Mouse (Mus musculus) cortical plate, adult 2 months (tissue): Measurements from ENCODE around the gene Jade3. TPM values are rescaled to one million over a fixed set of nuclear protein-coding genes. Genes with fewer than 3 reads are reported as not detected.
A peak's percentile ranks its signal among the peaks of the same experiment; 100 is the strongest.
"Not testable (repeated sequence)": the region's sequence is repeated elsewhere in the genome, so short reads cannot be mapped to it uniquely, and the experiment has no call there.

Experiments used
- H3K27ac ChIP-seq: fragments of 200-500 bp; 2 replicates; pipeline ENCODE4 v1.5.1; 2012; ENCODE audit warnings: low read length, control low read depth, inconsistent platforms; ENCODE audit not compliant: insufficient read depth
- H3K4me1 ChIP-seq: fragments of 200-500 bp; 2 replicates; pipeline ENCODE4 v1.6.1; 2011; ENCODE audit warnings: low read length; ENCODE audit not compliant: control insufficient read depth, insufficient read depth
- H3K4me3 ChIP-seq: fragments of 200-500 bp; 2 replicates; pipeline ENCODE4 v1.5.1; 2011; ENCODE audit warnings: mild to moderate bottlenecking, low read length, control low read depth; ENCODE audit not compliant: insufficient read depth
- CTCF ChIP-seq: fragments of 200-500 bp; IDR thresholded peaks from 2 replicates; pipeline ENCODE4 v1.5.1; 2011; ENCODE audit warnings: mild to moderate bottlenecking, control low read depth, low read length; ENCODE audit not compliant: insufficient read depth; ENCODE audit errors: extremely low read depth
- POLR2A ChIP-seq: fragments of 200-500 bp; IDR thresholded peaks from 2 replicates; pipeline ENCODE4 v1.6.1; 2011; ENCODE audit warnings: mild to moderate bottlenecking, low read length, control low read depth; ENCODE audit not compliant: insufficient read depth; ENCODE audit errors: extremely low read depth
- polyA plus RNA-seq: library from polyadenylated mRNA; depleted of rRNA; stranded (reverse); fragments of >200 nt; gene quantifications from 2 replicates; pipeline ENCODE4 v1.2.3, GENCODE M21; 2012; rRNA removed

The Jade3 gene
- polyA plus RNA-seq = 5.0 and 5.3 TPM in 2 replicates

GRCm38 (mm10) chrX:20425140-20425838 is at the start of gene Jade3:
TSS of gene Jade3 (plus strand) at chrX:20425688.
- peak within 1 kb of the TSS; percentile 81 for H3K27ac ChIP-seq
- TF ChIP-seq CTCF (no peak), POLR2A (no peak)

GRCm38 (mm10) chrX:20379347-20380014 is 46.0 kb upstream of the Jade3 start:
- Histone ChIP-seq H3K4me1 (no peaks in the 10 kb centered on the region), H3K27ac (no peak overlapping the region), H3K4me3 (no peak overlapping the region)
- TF ChIP-seq CTCF (no peak), POLR2A (no peak)

More at GRCm38 (mm10) chrX:20425140-20425838, at the start of gene Jade3:
- Histone ChIP-seq H3K4me1 (no peaks in the 10 kb centered on the region), H3K4me3 (peak within 1 kb of the TSS; percentile 80)

DNA sequence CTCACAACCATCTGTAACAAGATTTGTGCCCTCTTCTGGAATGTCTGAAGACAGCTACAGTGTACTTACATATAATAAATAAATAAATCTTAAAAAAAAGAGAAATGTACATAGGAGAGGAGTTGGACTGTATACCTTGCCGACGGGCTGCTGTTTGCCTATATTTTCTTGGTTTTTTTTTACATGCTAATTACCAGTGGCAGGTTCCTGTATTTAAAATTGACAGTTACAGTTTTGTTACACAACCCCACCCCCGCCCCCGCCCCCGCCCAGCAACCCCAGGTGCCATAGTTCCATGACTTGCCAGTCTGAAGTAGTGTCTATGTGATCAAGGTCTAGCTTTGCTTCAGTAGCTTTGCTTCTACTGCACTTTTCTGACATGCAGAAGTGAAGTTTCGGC is 43.2 kb upstream of the Jade3 start:
- H3K4me1 ChIP-seq = no peaks in the 10 kb centered on the region
- no peak for TF ChIP-seq POLR2A
- TF ChIP-seq CTCF = no peak
- no peak overlapping the region for H3K27ac ChIP-seq
- no peak overlapping the region for H3K4me3 ChIP-seq

DNA sequence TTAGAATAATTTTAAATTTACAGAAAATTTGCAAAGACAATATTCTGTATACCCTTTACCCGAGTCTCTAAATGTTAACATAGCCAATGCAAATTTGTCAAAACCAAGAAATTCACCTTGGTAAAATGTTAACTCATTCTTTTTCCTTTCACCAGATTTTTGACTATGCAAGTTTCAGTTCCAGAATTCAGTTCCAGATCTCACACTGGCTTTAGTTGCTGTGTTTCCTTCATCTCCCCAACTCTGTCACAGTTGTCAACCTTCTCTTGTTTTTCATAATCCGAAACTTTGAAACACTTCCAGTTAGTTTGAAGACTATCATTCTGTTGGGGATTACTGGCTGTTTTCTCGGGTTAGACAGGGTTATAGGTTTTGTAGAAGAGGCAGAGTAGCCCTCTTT is 38.5 kb upstream of the Jade3 start:
- no peak for TF ChIP-seq CTCF
- TF ChIP-seq POLR2A = no peak
- no peaks in the 10 kb centered on the region for H3K4me1 ChIP-seq
- no peak overlapping the region for H3K4me3 ChIP-seq
- no peak overlapping the region for H3K27ac ChIP-seq

DNA sequence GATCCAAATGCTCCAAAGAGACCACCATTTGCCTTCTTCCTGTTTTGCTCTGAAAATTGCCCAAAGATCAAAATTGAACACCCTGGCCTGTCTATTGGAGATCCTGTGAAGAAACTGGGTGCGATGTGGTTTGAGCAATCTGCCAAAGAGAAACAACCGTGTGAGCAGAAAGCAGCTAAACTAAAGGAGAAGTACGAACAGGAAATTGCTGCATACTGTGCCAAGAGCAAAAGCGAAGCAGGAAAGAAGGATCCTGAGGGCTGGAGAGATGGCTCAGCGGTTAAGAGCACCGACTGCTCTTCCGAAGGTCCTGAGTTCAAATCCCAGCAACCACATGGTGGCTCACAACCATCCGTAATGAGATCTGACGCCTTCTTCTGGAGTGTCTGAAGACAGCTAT is 33.5 kb upstream of the Jade3 start:
- not testable (repeated sequence) for H3K4me1 ChIP-seq, H3K27ac ChIP-seq, H3K4me3 ChIP-seq

GRCm38 (mm10) chrX:20392942-20393341 is 32.5 kb upstream of the Jade3 start:
- no peaks in the 10 kb centered on the region for H3K4me1 ChIP-seq
- H3K4me3 ChIP-seq = no peak overlapping the region
- H3K27ac ChIP-seq = no peak overlapping the region
- no peak for TF ChIP-seq CTCF

GRCm38 (mm10) chrX:20404068-20404467 is 21.4 kb upstream of the Jade3 start:
- no peak overlapping the region for H3K27ac ChIP-seq
- H3K4me3 ChIP-seq = no peak overlapping the region
- no peak for TF ChIP-seq CTCF
- no peak for TF ChIP-seq POLR2A
- no peaks in the 10 kb centered on the region for H3K4me1 ChIP-seq

- H3K27ac ChIP-seq = no peak overlapping the region
- H3K4me1 ChIP-seq = no peaks in the 10 kb centered on the region
- TF ChIP-seq POLR2A (no peak), CTCF (no peak)
- H3K4me3 ChIP-seq = no peak overlapping the region
Measured at GRCm38 (mm10) chrX:20406909-20407308, 18.6 kb upstream of the Jade3 start.

- Histone ChIP-seq H3K4me1 (no peaks in the 10 kb centered on the region), H3K4me3 (no peak overlapping the region), H3K27ac (no peak overlapping the region)
- TF ChIP-seq CTCF (no peak), POLR2A (no peak)
Measured at GRCm38 (mm10) chrX:20407676-20408075, 17.8 kb upstream of the Jade3 start.

DNA sequence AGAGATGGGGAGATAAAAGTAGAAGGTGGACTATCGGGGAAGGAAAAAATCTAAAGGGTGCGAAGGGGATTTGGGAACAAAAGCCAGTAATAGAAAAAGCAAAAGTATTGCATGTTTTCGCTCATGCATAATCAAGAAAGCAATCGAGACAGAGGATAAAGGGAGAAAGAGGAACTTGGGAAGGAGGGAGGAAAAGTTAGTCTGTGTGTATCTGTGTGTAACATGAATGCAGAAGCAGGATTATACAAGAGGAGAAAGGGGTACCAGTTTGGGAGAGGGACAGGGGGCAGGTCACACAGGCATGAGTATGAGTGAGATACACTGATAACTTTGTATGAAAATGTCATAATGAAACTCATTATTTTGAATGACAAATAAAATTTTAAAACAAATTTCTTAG is 14.1 kb upstream of the Jade3 start:
- no peaks in the 10 kb centered on the region for H3K4me1 ChIP-seq
- no peak for TF ChIP-seq POLR2A
- no peak overlapping the region for H3K4me3 ChIP-seq
- no peak overlapping the region for H3K27ac ChIP-seq
